Mouse (Mus musculus) megakaryocyte-erythroid progenitor cell, adult 5 weeks (primary cell): ENCODE results near the gene Txnrd1. TPM values are rescaled to one million over a fixed set of nuclear protein-coding genes. Genes with fewer than 3 reads are reported as not detected.

Experiments
- polyA plus RNA-seq: library from polyadenylated mRNA; stranded (reverse); fragments of >175 nt; gene quantifications from 2 replicates; pipeline ENCODE4 v1.2.3, GENCODE M21; 2012

Gene Txnrd1
- polyA plus RNA-seq = 77.7 and 85.6 TPM in 2 replicates

DNA sequence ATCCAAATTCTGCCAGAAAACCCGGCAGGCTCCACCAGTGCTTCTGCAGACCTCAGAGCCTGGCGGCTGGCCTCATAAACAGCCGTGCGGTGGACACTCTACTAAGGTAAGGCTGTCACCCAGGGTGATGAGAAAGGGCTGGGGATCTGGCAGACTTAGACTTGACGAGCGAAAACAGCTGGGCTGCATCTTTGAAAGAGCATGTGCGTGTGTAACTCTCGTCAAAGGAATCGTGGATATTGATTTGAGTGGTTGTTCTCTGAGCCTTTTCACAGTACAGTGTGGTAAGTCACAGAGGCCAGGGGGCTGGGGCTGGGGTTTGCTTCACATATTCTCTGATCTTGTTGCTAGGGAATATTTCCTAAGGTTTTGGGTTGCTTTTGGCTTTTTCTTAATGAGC lies at the start of gene Txnrd1:
TSS of gene Txnrd1 (plus strand) at position 26 of the 400 bp plus-strand sequence.

DNA sequence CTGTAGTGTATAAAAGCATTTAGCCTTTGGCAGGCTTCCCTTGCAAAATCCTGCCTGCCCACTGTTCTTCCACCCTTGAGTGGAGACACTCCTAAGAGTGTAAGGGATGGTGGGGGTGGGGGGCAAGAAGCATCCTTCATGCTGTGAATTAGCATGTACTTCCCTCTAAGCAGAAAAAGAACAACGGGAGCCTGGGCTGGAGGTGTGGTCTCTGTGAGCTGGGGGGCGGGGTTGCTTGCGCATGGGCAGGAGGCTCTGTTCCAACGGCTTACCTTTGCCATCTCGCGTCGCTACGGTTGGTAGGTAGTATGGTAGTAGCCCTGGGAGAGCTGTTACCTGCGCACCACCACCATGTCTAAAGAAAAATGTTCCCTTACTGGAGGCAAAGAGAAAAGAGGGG lies 32.6 kb downstream of the Txnrd1 start, which contains the start of gene Eid3:
TSS of gene Eid3 (plus strand) at position 271 of the 400 bp plus-strand sequence.

Other genes with a start within 250 kb of the Txnrd1 start
- gene 1190007I07Rik, start 210.7 kb upstream of the Txnrd1 start, polyA plus RNA-seq = 116 and 127 TPM in 2 replicates
- gene Tdg, start 204.1 kb upstream of the Txnrd1 start, polyA plus RNA-seq = 10.8 and 11.9 TPM in 2 replicates
- 0.27 TPM in 1 of 2 replicates, not detected in the other for gene Glt8d2, start 143.3 kb upstream of the Txnrd1 start, polyA plus RNA-seq
- 2.1 and 2.5 TPM in 2 replicates for gene Hcfc2, start 137.8 kb upstream of the Txnrd1 start, polyA plus RNA-seq
- gene Nfyb, start 69.8 kb upstream of the Txnrd1 start, polyA plus RNA-seq = 24.7 and 30.1 TPM in 2 replicates
- gene Eid3, start 32.7 kb downstream of the Txnrd1 start, polyA plus RNA-seq = 1.1 and 2.7 TPM in 2 replicates
- 12.3 and 14.1 TPM in 2 replicates for gene Chst11, start 151.5 kb downstream of the Txnrd1 start, polyA plus RNA-seq